Mouse (Mus musculus): Measurements from ENCODE around the gene Mettl16. TPM values are rescaled to one million over a fixed set of nuclear protein-coding genes. Genes with fewer than 3 reads are reported as not detected.

The Mettl16 gene
- polyA plus RNA-seq, 2 experiments: 9.3 to 14.6 TPM

- DNase-seq (ENCODE audit: low read depth in 3 of 3, low spot score in 3 of 3) (no peak), ATAC-seq (ENCODE audit: insufficient read depth) (no peak)
- no peak overlapping the region for H3K4me2 ChIP-seq (ENCODE audit: low read depth)
- no peaks in the 10 kb centered on the region for H3K27me3 ChIP-seq (ENCODE audit: control insufficient read depth, insufficient read depth, low read length)
- no peaks in the 10 kb centered on the region for H3K36me3 ChIP-seq (replicated peaks; ENCODE audit: control insufficient read depth, insufficient read depth, low read depth)
- 88% methylated on average over 13 of the region's 13 CpGs for WGBS (ENCODE audit: insufficient replicate concordance)
- H3K4me3 ChIP-seq (ENCODE audit: insufficient read depth in 1 of 2, low read depth in 2 of 2, low read length in 2 of 2): no peak overlapping the region
- H3K9ac ChIP-seq (replicated peaks): no peak overlapping the region
- TF ChIP-seq CTCF (IDR thresholded peaks at IDR 0.05; ENCODE audit: low read depth): no peak
- TF ChIP-seq EP300 (IDR thresholded peaks at IDR 0.05; ENCODE audit: low read depth): no peak
- no peaks in the 10 kb centered on the region for H3K4me1 ChIP-seq (replicated peaks; ENCODE audit: control insufficient read depth in 2 of 2, insufficient read depth in 2 of 2, low read length in 1 of 2)
- H3K9me3 ChIP-seq (ENCODE audit: control insufficient read depth, low read length): no peaks in the 10 kb centered on the region
- no peak overlapping the region for H3K27ac ChIP-seq
These were observed 21.4 kb upstream of the Mettl16 start for GRCm38 (mm10) chr11:74749241-74749640.

GRCm38 (mm10) chr11:74750662-74751351 lies 19.8 kb upstream of the Mettl16 start:
- no peak overlapping the region for H3K27ac ChIP-seq
- no peak overlapping the region for H3K9ac ChIP-seq (replicated peaks)
- no peak for ATAC-seq (ENCODE audit: insufficient read depth)
- H3K9me3 ChIP-seq (ENCODE audit: control insufficient read depth, low read length): no peaks in the 10 kb centered on the region
- H3K4me3 ChIP-seq (ENCODE audit: insufficient read depth in 1 of 2, low read depth in 2 of 2, low read length in 2 of 2): no peak overlapping the region
- no peak for TF ChIP-seq EP300 (IDR thresholded peaks at IDR 0.05; ENCODE audit: low read depth)
- no peak for TF ChIP-seq CTCF (IDR thresholded peaks at IDR 0.05; ENCODE audit: low read depth)
- H3K4me2 ChIP-seq (ENCODE audit: low read depth): no peak overlapping the region
- H3K27me3 ChIP-seq (ENCODE audit: control insufficient read depth, insufficient read depth, low read length): no peaks in the 10 kb centered on the region
- DNase-seq (ENCODE audit: low read depth in 3 of 3, low spot score in 3 of 3): no peak
- no peaks in the 10 kb centered on the region for H3K36me3 ChIP-seq (replicated peaks; ENCODE audit: control insufficient read depth, insufficient read depth, low read depth)
- WGBS (ENCODE audit: insufficient replicate concordance): 60% methylated on average over 7 of the region's 7 CpGs
- no peaks in the 10 kb centered on the region for H3K4me1 ChIP-seq (replicated peaks; ENCODE audit: control insufficient read depth in 2 of 2, insufficient read depth in 2 of 2, low read length in 1 of 2)

GRCm38 (mm10) chr11:74751352-74752066 lies 19.1 kb upstream of the Mettl16 start:
- no peak overlapping the region for H3K4me3 ChIP-seq (ENCODE audit: insufficient read depth in 1 of 2, low read depth in 2 of 2, low read length in 2 of 2)
- H3K4me2 ChIP-seq (ENCODE audit: low read depth): no peak overlapping the region
- ATAC-seq (ENCODE audit: insufficient read depth) (no peak), DNase-seq (ENCODE audit: low read depth in 3 of 3, low spot score in 3 of 3) (no peak)
- TF ChIP-seq CTCF (IDR thresholded peaks at IDR 0.05; ENCODE audit: low read depth) (no peak), EP300 (IDR thresholded peaks at IDR 0.05; ENCODE audit: low read depth) (no peak)
- H3K4me1 ChIP-seq (replicated peaks; ENCODE audit: control insufficient read depth in 2 of 2, insufficient read depth in 2 of 2, low read length in 1 of 2): no peaks in the 10 kb centered on the region
- no peak overlapping the region for H3K9ac ChIP-seq (replicated peaks)
- H3K27ac ChIP-seq: no peak overlapping the region
- WGBS (ENCODE audit: insufficient replicate concordance): 64% methylated on average over 9 of the region's 9 CpGs
- no peaks in the 10 kb centered on the region for H3K9me3 ChIP-seq (ENCODE audit: control insufficient read depth, low read length)
- no peaks in the 10 kb centered on the region for H3K36me3 ChIP-seq (replicated peaks; ENCODE audit: control insufficient read depth, insufficient read depth, low read depth)
- H3K27me3 ChIP-seq (ENCODE audit: control insufficient read depth, insufficient read depth, low read length): no peaks in the 10 kb centered on the region

- 40% methylated on average over 2 of the region's 2 CpGs for WGBS (ENCODE audit: insufficient replicate concordance)
- H3K9me3 ChIP-seq (ENCODE audit: control insufficient read depth, low read length): no peaks in the 10 kb centered on the region
- H3K27me3 ChIP-seq (ENCODE audit: control insufficient read depth, insufficient read depth, low read length): no peaks in the 10 kb centered on the region
- no peak overlapping the region for H3K4me2 ChIP-seq (ENCODE audit: low read depth)
- TF ChIP-seq EP300 (IDR thresholded peaks at IDR 0.05; ENCODE audit: low read depth) (no peak), CTCF (IDR thresholded peaks at IDR 0.05; ENCODE audit: low read depth) (no peak)
- no peak for DNase-seq (ENCODE audit: low read depth in 3 of 3, low spot score in 3 of 3)
- no peak overlapping the region for H3K27ac ChIP-seq
- ATAC-seq (ENCODE audit: insufficient read depth): no peak
- no peaks in the 10 kb centered on the region for H3K4me1 ChIP-seq (replicated peaks; ENCODE audit: control insufficient read depth in 2 of 2, insufficient read depth in 2 of 2, low read length in 1 of 2)
- H3K36me3 ChIP-seq (replicated peaks; ENCODE audit: control insufficient read depth, insufficient read depth, low read depth): no peaks in the 10 kb centered on the region
- no peak overlapping the region for H3K9ac ChIP-seq (replicated peaks)
- H3K4me3 ChIP-seq (ENCODE audit: insufficient read depth in 1 of 2, low read depth in 2 of 2, low read length in 2 of 2): no peak overlapping the region
These were observed 14.0 kb upstream of the Mettl16 start for GRCm38 (mm10) chr11:74756631-74757030.

GRCm38 (mm10) chr11:74761011-74761705 lies 9.5 kb upstream of the Mettl16 start:
- H3K4me3 ChIP-seq (ENCODE audit: insufficient read depth in 1 of 2, low read depth in 2 of 2, low read length in 2 of 2): no peak overlapping the region
- no peak for ATAC-seq (ENCODE audit: insufficient read depth)
- no peaks in the 10 kb centered on the region for H3K9me3 ChIP-seq (ENCODE audit: control insufficient read depth, low read length)
- no peak for TF ChIP-seq CTCF (IDR thresholded peaks at IDR 0.05; ENCODE audit: low read depth)
- TF ChIP-seq EP300 (IDR thresholded peaks at IDR 0.05; ENCODE audit: low read depth): no peak
- 48% methylated on average over 12 of the region's 12 CpGs for WGBS (ENCODE audit: insufficient replicate concordance)
- no peaks in the 10 kb centered on the region for H3K27me3 ChIP-seq (ENCODE audit: control insufficient read depth, insufficient read depth, low read length)
- H3K4me2 ChIP-seq (ENCODE audit: low read depth): no peak overlapping the region
- no peak overlapping the region for H3K27ac ChIP-seq
- H3K9ac ChIP-seq (replicated peaks): no peak overlapping the region
- H3K36me3 ChIP-seq (replicated peaks; ENCODE audit: control insufficient read depth, insufficient read depth, low read depth): no peaks in the 10 kb centered on the region
- DNase-seq (ENCODE audit: low read depth in 3 of 3, low spot score in 3 of 3): no peak
- no peaks in the 10 kb centered on the region for H3K4me1 ChIP-seq (replicated peaks; ENCODE audit: control insufficient read depth in 2 of 2, insufficient read depth in 2 of 2, low read length in 1 of 2)
